Mouse (Mus musculus): ENCODE results near the gene Kdf1. TPM values are rescaled to one million over a fixed set of nuclear protein-coding genes. Genes with fewer than 3 reads are reported as not detected.

Kdf1 gene
- polyA plus RNA-seq, 1 experiment from 2014 or later = 0.44 TPM

GRCm38 (mm10) chr4:133484266-133485025, 34.3 kb upstream of the Kdf1 start:
- Histone ChIP-seq H3K4me1 (replicated peaks; ENCODE audit: control insufficient read depth, insufficient read depth, low read length) (peaks cover 7% of the 10 kb centered on the region; the same call in 1 of the 2 replicates), H3K4me2 (ENCODE audit: low read length) (no peak overlapping the region)
- WGBS = 16% methylated on average over 22 of the region's 22 CpGs

DNA sequence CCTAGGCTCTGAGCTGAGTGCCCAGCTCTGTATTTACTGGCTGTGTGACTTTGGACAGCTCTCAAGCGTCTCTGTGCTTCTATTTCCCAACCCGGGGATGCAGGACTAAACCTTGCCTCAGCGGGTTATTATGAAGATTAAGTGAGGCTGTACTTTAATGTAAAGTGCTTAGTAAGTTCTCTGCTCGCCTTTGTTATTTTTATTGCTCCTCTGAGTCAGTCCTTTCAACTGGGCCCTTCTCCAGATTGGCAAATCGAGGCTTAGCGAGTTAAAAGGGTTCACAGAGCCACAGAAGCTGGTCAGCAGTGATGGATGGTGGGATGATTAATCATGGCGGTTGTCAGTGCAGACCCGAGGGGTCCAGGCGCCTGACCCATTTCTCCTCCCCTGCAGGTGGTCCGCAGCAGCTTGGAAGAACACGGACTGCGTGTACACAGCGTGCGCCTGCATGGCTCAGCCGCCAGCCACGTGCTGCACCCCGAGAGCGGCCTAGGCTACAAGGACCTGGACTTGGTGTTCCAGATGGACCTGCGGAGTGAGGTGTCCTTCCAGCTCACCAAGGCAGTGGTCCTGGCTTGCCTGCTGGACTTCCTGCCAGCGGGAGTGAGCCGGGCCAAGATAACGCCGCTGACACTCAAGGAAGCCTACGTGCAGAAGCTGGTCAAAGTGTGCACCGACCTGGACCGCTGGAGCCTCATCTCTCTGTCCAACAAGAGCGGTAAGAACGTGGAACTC, 32.9 kb upstream of the Kdf1 start:
- no peak for ATAC-seq
- Histone ChIP-seq H3K27ac (ENCODE audit: low read length) (no peak overlapping the region), H3K36me3 (ENCODE audit: control insufficient read depth, insufficient read depth) (no peaks in the 10 kb centered on the region), H3K9me3 (ENCODE audit: control insufficient read depth, low read length) (no peaks in the 10 kb centered on the region), H3K9ac (replicated peaks; ENCODE audit: low read depth, low read length) (no peak overlapping the region), H3K4me1 (replicated peaks; ENCODE audit: control insufficient read depth, insufficient read depth, low read length) (no peaks in the 10 kb centered on the region; the same call in 1 of the 2 replicates), H3K27me3 (replicated peaks; ENCODE audit: control insufficient read depth, insufficient read depth, low read length) (peaks cover 11% of the 10 kb centered on the region; the same call in 1 of the 2 replicates), H3K4me2 (ENCODE audit: low read length) (no peak overlapping the region), H3K4me3 (replicated peaks; ENCODE audit: low read length) (no peak overlapping the region)
- WGBS = 93% methylated on average over 28 of the region's 28 CpGs

More at GRCm38 (mm10) chr4:133484266-133485025, 34.3 kb upstream of the Kdf1 start:
- Histone ChIP-seq H3K27me3 (replicated peaks; ENCODE audit: control insufficient read depth, insufficient read depth, low read length) (peaks cover 19% of the 10 kb centered on the region; the same call in 1 of the 2 replicates), H3K27ac (ENCODE audit: low read length) (no peak overlapping the region), H3K4me3 (replicated peaks; ENCODE audit: low read length) (no peak overlapping the region), H3K9me3 (ENCODE audit: control insufficient read depth, low read length) (no peaks in the 10 kb centered on the region), H3K36me3 (ENCODE audit: control insufficient read depth, insufficient read depth) (no peaks in the 10 kb centered on the region), H3K9ac (replicated peaks; ENCODE audit: low read depth, low read length) (no peak overlapping the region)
- ATAC-seq = no peak

DNA sequence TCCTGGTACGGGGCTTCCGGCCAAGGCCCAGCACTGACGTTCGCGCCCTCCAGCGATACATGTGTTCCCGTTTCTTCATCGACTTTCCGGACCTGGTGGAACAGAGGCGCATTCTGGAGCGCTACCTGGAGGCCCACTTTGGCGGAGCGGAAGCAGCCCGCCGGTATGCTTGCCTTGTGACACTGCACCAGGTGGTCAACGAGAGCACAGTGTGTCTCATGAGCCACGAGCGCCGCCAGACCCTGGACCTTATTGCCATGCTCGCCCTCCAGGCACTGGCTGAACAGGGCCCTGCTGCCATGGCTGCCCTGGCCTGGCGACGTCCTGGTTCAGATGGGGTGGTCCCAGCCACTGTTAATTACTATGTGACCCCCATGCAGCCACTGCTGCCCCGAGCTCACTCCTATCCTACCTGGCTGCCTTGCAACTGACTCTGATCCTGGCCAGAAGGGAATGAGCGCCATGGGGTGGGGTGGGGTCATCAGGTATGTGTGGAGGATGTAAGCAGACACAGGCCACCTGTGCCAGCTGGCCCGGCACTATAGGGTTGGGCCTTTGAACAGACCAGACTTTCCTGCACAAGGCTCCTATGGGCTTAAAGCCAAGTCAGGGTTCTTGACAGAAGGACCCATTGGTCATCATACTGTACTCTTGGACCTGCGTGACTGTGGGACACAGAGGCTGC, 31.9 kb upstream of the Kdf1 start:
- Histone ChIP-seq H3K4me3 (replicated peaks; ENCODE audit: low read length) (no peak overlapping the region), H3K4me1 (replicated peaks; ENCODE audit: control insufficient read depth, insufficient read depth, low read length) (no peaks in the 10 kb centered on the region; the same call in 1 of the 2 replicates), H3K27ac (ENCODE audit: low read length) (no peak overlapping the region), H3K9ac (replicated peaks; ENCODE audit: low read depth, low read length) (no peak overlapping the region), H3K4me2 (ENCODE audit: low read length) (no peak overlapping the region), H3K27me3 (replicated peaks; ENCODE audit: control insufficient read depth, insufficient read depth, low read length) (peaks cover 5% of the 10 kb centered on the region; the same call in 1 of the 2 replicates), H3K36me3 (ENCODE audit: control insufficient read depth, insufficient read depth) (no peaks in the 10 kb centered on the region), H3K9me3 (ENCODE audit: control insufficient read depth, low read length) (no peaks in the 10 kb centered on the region)
- no peak for ATAC-seq
- 95% methylated on average over 26 of the region's 26 CpGs for WGBS

GRCm38 (mm10) chr4:133488619-133489392, 30.0 kb upstream of the Kdf1 start:
- no peak for ATAC-seq
- Histone ChIP-seq H3K9me3 (ENCODE audit: control insufficient read depth, low read length) (no peaks in the 10 kb centered on the region), H3K4me1 (replicated peaks; ENCODE audit: control insufficient read depth, insufficient read depth, low read length) (no peaks in the 10 kb centered on the region; the same call in 1 of the 2 replicates), H3K27me3 (replicated peaks; ENCODE audit: control insufficient read depth, insufficient read depth, low read length) (0 out of 2 replicates have a peak, but pooled peaks cover 3% of the 10 kb centered on the region), H3K27ac (ENCODE audit: low read length) (no peak overlapping the region), H3K36me3 (ENCODE audit: control insufficient read depth, insufficient read depth) (no peaks in the 10 kb centered on the region), H3K4me2 (ENCODE audit: low read length) (no peak overlapping the region), H3K4me3 (replicated peaks; ENCODE audit: low read length) (no peak overlapping the region), H3K9ac (replicated peaks; ENCODE audit: low read depth, low read length) (no peak overlapping the region)
- 89% methylated on average over 20 of the region's 20 CpGs for WGBS

DNA sequence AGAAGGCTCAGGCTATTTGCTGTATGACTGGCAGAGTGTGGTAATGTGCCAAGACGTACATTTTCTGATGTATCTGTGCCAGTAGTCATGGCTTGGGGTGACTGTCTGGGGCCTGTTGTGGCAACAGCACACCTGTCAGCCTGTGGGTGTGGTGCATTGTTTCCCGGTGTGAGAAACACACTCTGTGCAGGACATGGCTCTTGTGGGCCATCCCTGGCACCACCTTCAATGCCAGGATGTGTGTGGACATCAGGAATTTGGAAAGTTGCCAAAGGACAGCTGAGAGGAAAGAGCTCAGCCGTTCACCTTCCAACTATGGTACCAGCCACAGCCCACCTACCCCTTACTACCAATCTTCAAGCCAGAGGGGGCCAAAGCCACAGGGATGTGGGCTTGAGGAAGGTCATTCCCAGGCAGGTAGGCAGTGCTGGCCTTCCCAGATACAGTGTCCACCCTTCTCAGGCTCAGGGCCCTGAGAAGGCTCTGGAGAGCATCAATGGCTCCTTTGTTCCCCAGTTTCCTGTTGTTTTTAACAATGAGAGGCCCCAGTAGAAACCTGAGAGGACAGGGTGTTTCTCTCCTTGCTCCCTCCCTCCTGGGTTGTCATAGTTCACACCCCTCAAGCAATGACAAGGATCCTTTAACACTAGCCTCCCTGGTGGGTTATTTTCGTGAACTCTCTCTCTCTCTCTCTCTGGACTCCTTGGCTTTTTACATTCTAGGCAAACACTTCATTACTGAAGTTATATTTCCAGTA, 29.1 kb upstream of the Kdf1 start:
- no peak for ATAC-seq
- Histone ChIP-seq H3K36me3 (ENCODE audit: control insufficient read depth, insufficient read depth) (no peaks in the 10 kb centered on the region), H3K4me2 (ENCODE audit: low read length) (no peak overlapping the region), H3K4me1 (replicated peaks; ENCODE audit: control insufficient read depth, insufficient read depth, low read length) (peaks cover 5% of the 10 kb centered on the region; the same call in 1 of the 2 replicates), H3K9me3 (ENCODE audit: control insufficient read depth, low read length) (no peaks in the 10 kb centered on the region), H3K27me3 (replicated peaks; ENCODE audit: control insufficient read depth, insufficient read depth, low read length) (no peaks in the 10 kb centered on the region; the same call in 1 of the 2 replicates), H3K4me3 (replicated peaks; ENCODE audit: low read length) (no peak overlapping the region), H3K27ac (ENCODE audit: low read length) (no peak overlapping the region), H3K9ac (replicated peaks; ENCODE audit: low read depth, low read length) (no peak overlapping the region)
- 63% methylated on average over 4 of the region's 4 CpGs for WGBS

DNA sequence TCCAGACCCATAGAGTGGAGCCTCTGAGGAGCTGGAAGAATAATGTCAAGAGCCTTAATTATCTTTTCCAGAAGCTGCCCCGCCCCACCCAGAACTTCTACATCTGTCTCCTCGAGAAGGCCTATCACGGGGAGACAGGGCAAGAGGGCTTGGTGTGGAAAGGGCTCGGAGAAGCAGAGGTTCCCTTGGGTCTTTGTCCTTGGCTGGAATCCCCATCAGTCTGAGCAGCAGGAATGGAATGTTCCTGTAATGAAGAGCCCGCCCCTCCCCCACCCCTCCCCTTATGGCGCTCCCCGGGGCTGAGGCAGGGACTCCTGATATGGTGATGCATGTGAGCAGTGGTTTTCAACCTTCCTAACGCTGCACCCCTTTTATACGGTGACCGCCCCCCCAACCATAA, 27.0 kb upstream of the Kdf1 start:
- Histone ChIP-seq H3K4me3 (replicated peaks; ENCODE audit: low read length) (no peak overlapping the region), H3K9ac (replicated peaks; ENCODE audit: low read depth, low read length) (no peak overlapping the region), H3K4me1 (replicated peaks; ENCODE audit: control insufficient read depth, insufficient read depth, low read length) (peaks cover 12% of the 10 kb centered on the region), H3K27ac (ENCODE audit: low read length) (no peak overlapping the region), H3K9me3 (ENCODE audit: control insufficient read depth, low read length) (no peaks in the 10 kb centered on the region), H3K4me2 (ENCODE audit: low read length) (no peak overlapping the region), H3K27me3 (replicated peaks; ENCODE audit: control insufficient read depth, insufficient read depth, low read length) (peaks cover 14% of the 10 kb centered on the region), H3K36me3 (ENCODE audit: control insufficient read depth, insufficient read depth) (no peaks in the 10 kb centered on the region)
- 48% methylated on average over 10 of the region's 10 CpGs for WGBS
- no peak for ATAC-seq

DNA sequence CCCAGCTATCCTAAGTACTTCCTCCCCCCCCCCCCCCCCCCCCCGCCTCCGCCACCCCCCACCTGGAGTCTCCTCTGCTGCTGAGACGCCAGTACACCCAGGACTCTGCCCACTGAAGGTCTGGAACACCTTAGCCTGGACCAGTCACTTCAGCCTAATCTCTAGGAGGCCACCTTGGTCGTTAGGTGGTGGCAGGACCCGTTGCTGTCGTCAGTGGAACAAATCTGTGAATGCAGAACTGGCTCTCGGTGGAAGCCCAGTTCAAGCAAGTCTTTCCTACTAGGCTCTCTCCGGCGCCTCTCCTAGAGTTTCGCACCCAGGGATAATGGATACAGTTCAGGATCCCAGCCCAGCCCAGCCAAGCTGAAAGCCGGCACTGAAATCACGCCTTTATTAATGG, 24.9 kb upstream of the Kdf1 start:
- WGBS = 26% methylated on average over 9 of the region's 12 CpGs
- Histone ChIP-seq H3K4me3 (replicated peaks; ENCODE audit: low read length) (peak overlapping the region; percentile 32), H3K27me3 (replicated peaks; ENCODE audit: control insufficient read depth, insufficient read depth, low read length) (peaks cover 26% of the 10 kb centered on the region), H3K4me1 (replicated peaks; ENCODE audit: control insufficient read depth, insufficient read depth, low read length) (peaks cover 26% of the 10 kb centered on the region), H3K9me3 (ENCODE audit: control insufficient read depth, low read length) (no peaks in the 10 kb centered on the region), H3K4me2 (ENCODE audit: low read length) (peak overlapping the region; percentile 59), H3K36me3 (ENCODE audit: control insufficient read depth, insufficient read depth) (no peaks in the 10 kb centered on the region), H3K27ac (ENCODE audit: low read length) (no peak overlapping the region), H3K9ac (replicated peaks; ENCODE audit: low read depth, low read length) (peak overlapping the region; percentile 5; the same call in 1 of the 2 replicates)
- ATAC-seq = no peak

GRCm38 (mm10) chr4:133494432-133494831, 24.3 kb upstream of the Kdf1 start:
- peaks cover 32% of the 10 kb centered on the region for H3K27me3 ChIP-seq (replicated peaks; ENCODE audit: control insufficient read depth, insufficient read depth, low read length)
- no peak for ATAC-seq

More at GRCm38 (mm10) chr4:133494432-133494831, 24.3 kb upstream of the Kdf1 start:
- Histone ChIP-seq H3K4me2 (ENCODE audit: low read length) (peak overlapping the region; percentile 59), H3K9me3 (ENCODE audit: control insufficient read depth, low read length) (no peaks in the 10 kb centered on the region), H3K4me1 (replicated peaks; ENCODE audit: control insufficient read depth, insufficient read depth, low read length) (peaks cover 27% of the 10 kb centered on the region), H3K36me3 (ENCODE audit: control insufficient read depth, insufficient read depth) (no peaks in the 10 kb centered on the region), H3K4me3 (replicated peaks; ENCODE audit: low read length) (peak overlapping the region; percentile 32), H3K27ac (ENCODE audit: low read length) (no peak overlapping the region), H3K9ac (replicated peaks; ENCODE audit: low read depth, low read length) (peak overlapping the region; percentile 5; the same call in 1 of the 2 replicates)
- 2% methylated on average over 12 of the region's 12 CpGs for WGBS
